Mouse (Mus musculus): ENCODE data around the gene Cpa4. TPM values are rescaled to one million over a fixed set of nuclear protein-coding genes. Genes with fewer than 3 reads are reported as not detected.

Cpa4 gene
- total RNA-seq, 2 experiments from 2014 or later = not detected

GRCm38 (mm10) chr6:30591851-30592404 is 23.8 kb downstream of the Cpa4 start:
- DNase-seq (ENCODE audit: low spot score in 2 of 2) = no peak

- DNase-seq (ENCODE audit: low spot score in 2 of 2) = no peak
These were observed 24.3 kb downstream of the Cpa4 start for GRCm38 (mm10) chr6:30592417-30592974.

GRCm38 (mm10) chr6:30594364-30594763 is 26.2 kb downstream of the Cpa4 start:
- DNase-seq (ENCODE audit: low spot score in 2 of 2) = no peak

GRCm38 (mm10) chr6:30596230-30596898 is 28.2 kb downstream of the Cpa4 start:
- DNase-seq (ENCODE audit: low spot score in 2 of 2) = no peak

- no peak for DNase-seq (ENCODE audit: low spot score in 2 of 2)
These were observed 31.9 kb downstream of the Cpa4 start for GRCm38 (mm10) chr6:30600033-30600432.

GRCm38 (mm10) chr6:30600995-30601394 is 32.8 kb downstream of the Cpa4 start:
- no peak for DNase-seq (ENCODE audit: low spot score in 2 of 2)

GRCm38 (mm10) chr6:30604342-30604867 is 36.2 kb downstream of the Cpa4 start:
- no peak for DNase-seq (ENCODE audit: low spot score in 2 of 2)

- no peak for DNase-seq (ENCODE audit: low spot score in 2 of 2)
These were observed 36.9 kb downstream of the Cpa4 start for GRCm38 (mm10) chr6:30605111-30605510.

GRCm38 (mm10) chr6:30605672-30606071 is 37.5 kb downstream of the Cpa4 start:
- no peak for DNase-seq (ENCODE audit: low spot score in 2 of 2)

GRCm38 (mm10) chr6:30610710-30611109 is 42.5 kb downstream of the Cpa4 start, which contains the start of gene Cpa5:
Cpa5 (plus strand) TSS chr6:30611010.
- no peak for DNase-seq (ENCODE audit: low spot score in 2 of 2)

GRCm38 (mm10) chr6:30611212-30611611 is 43.0 kb downstream of the Cpa4 start:
- no peak for DNase-seq (ENCODE audit: low spot score in 2 of 2)

- DNase-seq (ENCODE audit: low spot score in 2 of 2) = no peak
These were observed 46.1 kb downstream of the Cpa4 start for GRCm38 (mm10) chr6:30614251-30614650.

GRCm38 (mm10) chr6:30615741-30616140 is 47.6 kb downstream of the Cpa4 start:
- DNase-seq (ENCODE audit: low spot score in 2 of 2) = no peak

GRCm38 (mm10) chr6:30616491-30616941 is 48.3 kb downstream of the Cpa4 start:
- no peak for DNase-seq (ENCODE audit: low spot score in 2 of 2)

- no peak for DNase-seq (ENCODE audit: low spot score in 2 of 2)
These were observed 49.1 kb downstream of the Cpa4 start for GRCm38 (mm10) chr6:30617020-30617958.

GRCm38 (mm10) chr6:30617959-30618590 is 49.9 kb downstream of the Cpa4 start:
- DNase-seq (ENCODE audit: low spot score in 2 of 2) = peak; percentile 66

GRCm38 (mm10) chr6:30618735-30619134 is 50.6 kb downstream of the Cpa4 start:
- DNase-seq (ENCODE audit: low spot score in 2 of 2) = no peak

- DNase-seq (ENCODE audit: low spot score in 2 of 2) = no peak
These were observed 51.4 kb downstream of the Cpa4 start for GRCm38 (mm10) chr6:30619606-30620005.

- no peak for DNase-seq (ENCODE audit: low spot score in 2 of 2)
These were observed 52.4 kb downstream of the Cpa4 start for GRCm38 (mm10) chr6:30620591-30620990.

GRCm38 (mm10) chr6:30620994-30621393 is 52.8 kb downstream of the Cpa4 start:
- DNase-seq (ENCODE audit: low spot score in 2 of 2) = no peak

- DNase-seq (ENCODE audit: low spot score in 2 of 2) = no peak
These were observed 53.8 kb downstream of the Cpa4 start for GRCm38 (mm10) chr6:30621986-30622389.
